Mouse (Mus musculus) forebrain, embryonic 14.5 days (tissue): Measurements from ENCODE around the gene Clk3. TPM values are rescaled to one million over a fixed set of nuclear protein-coding genes. Genes with fewer than 3 reads are reported as not detected.
"Not testable (repeated sequence)": the region's sequence is repeated elsewhere in the genome, so short reads cannot be mapped to it uniquely, and the experiment has no call there.

Source experiments
- ATAC-seq: fragments of 200-750 bp; cut with Nextera tagmentation; 2 replicates; pipeline ENCODE4 v1.8.0; 2017; ENCODE audit warnings: mild to moderate bottlenecking, moderate library complexity
- DNase-seq: peaks from one replicate; pipeline ENCODE4 v3.0.0-alpha.2; 2015; ENCODE audit warnings: low spot score
- H3K27ac ChIP-seq: fragments of 300-500 bp; sonication (generic); 2 replicates; pipeline ENCODE4 v1.5.1; 2014; ENCODE audit warnings: low read depth, mild to moderate bottlenecking, control low read depth, low read length, moderate library complexity
- H3K27me3 ChIP-seq: fragments of 300-500 bp; sonication (generic); replicated peaks from 2 replicates; pipeline ENCODE4 v1.6.1; 2014; ENCODE audit warnings: low read length, control low read depth, mixed read lengths; ENCODE audit not compliant: control insufficient read depth, insufficient read depth
- H3K36me3 ChIP-seq: fragments of 300-500 bp; sonication (generic); 2 replicates; pipeline ENCODE4 v1.6.1; 2014; ENCODE audit warnings: low read length, control low read depth; ENCODE audit not compliant: control insufficient read depth, insufficient read depth
- H3K4me1 ChIP-seq: fragments of 300-500 bp; sonication (generic); 2 replicates; pipeline ENCODE4 v1.6.1; 2014; ENCODE audit warnings: antibody characterized with exemption, low read length, control low read depth; ENCODE audit not compliant: control insufficient read depth, insufficient read depth
- H3K4me2 ChIP-seq: fragments of 300-500 bp; sonication (generic); 2 replicates; pipeline ENCODE4 v1.6.1; 2014; ENCODE audit warnings: mild to moderate bottlenecking, control low read depth, low read length
- H3K4me3 ChIP-seq: fragments of 300-500 bp; sonication (generic); 2 replicates; pipeline ENCODE4 v1.5.1; 2014; ENCODE audit warnings: low read depth, low read length, control low read depth
- H3K9ac ChIP-seq: fragments of 300-500 bp; sonication (generic); 2 replicates; pipeline ENCODE4 v1.6.1; 2014; ENCODE audit warnings: mild to moderate bottlenecking, low read length, control low read depth, moderate library complexity
- H3K9me3 ChIP-seq: fragments of 300-500 bp; sonication (generic); replicated peaks from 2 replicates; pipeline ENCODE4 v1.6.1; 2016; ENCODE audit warnings: low read length, control low read depth, mixed read lengths; ENCODE audit not compliant: control insufficient read depth
- WGBS: fragments of 180-500 bp; shearing (Covaris S2); extraction: QIAGEN DNeasy Blood & Tissue Kit; methylation state at CpG from one replicate; pipeline ENCODE4 v1.1.7; 2014; 5-methylcytosine and 5-hydroxymethylcytosine counted together
- polyA plus RNA-seq: library from polyadenylated mRNA; unstranded; fragments of >200 nt; fragmentation: Nextera tagmentation; extraction: Ambion mirVana; gene quantifications from 2 replicates; pipeline ENCODE4 v1.2.1, GENCODE M21; 2014

Clk3 gene
- polyA plus RNA-seq, 1 experiment from 2014 or later = 94.9 TPM

DNA sequence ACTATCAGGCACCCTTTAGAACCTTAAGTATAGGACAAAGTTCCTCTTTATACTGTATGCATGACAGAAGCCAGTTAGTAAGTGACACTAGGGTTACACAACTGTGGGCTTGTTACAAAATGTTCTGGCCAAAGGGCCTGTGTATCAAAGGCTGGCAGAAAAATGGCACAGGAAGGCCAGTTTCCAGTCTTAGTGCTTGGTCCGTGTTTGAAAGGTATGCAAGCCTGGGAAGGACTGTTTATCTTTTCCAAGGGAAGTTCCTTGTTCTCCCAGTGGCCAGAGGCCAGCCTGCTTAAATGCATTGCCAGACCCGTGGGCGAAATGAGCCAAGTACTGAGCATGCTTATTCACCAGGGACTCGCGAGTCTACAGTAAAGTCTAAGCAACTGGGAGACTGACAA, 42.3 kb downstream of the Clk3 start:
- no peak for ATAC-seq
- Histone ChIP-seq H3K4me2 (no peak overlapping the region), H3K36me3 (peaks cover 50% of the 10 kb centered on the region), H3K9ac (no peak overlapping the region), H3K27ac (no peak overlapping the region), H3K27me3 (no peaks in the 10 kb centered on the region), H3K4me3 (no peak overlapping the region), H3K9me3 (no peaks in the 10 kb centered on the region), H3K4me1 (no peaks in the 10 kb centered on the region)
- WGBS = 81% methylated on average over 5 of the region's 5 CpGs
- peak; percentile 16 for DNase-seq

DNA sequence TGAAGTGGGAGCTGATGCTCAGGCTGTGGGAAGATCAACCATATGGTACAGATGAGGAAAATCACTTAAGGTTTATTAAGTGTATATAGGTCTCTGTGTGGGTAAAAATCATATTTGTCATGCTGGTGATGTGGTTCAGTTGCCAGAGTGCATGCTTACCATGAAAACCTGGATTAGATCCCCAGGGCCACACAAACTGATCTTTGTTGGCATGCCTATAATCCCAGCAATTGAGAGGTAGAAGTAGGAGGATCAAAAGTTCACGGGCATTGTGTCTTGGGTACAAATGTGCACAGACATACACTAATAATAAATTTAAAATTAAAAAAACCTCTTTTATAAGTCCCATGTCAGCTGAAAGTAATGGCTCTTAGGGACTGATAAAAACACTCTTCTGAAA, 43.3 kb downstream of the Clk3 start:
- no peak overlapping the region for H3K9ac ChIP-seq
- H3K36me3 ChIP-seq = peaks cover 50% of the 10 kb centered on the region
- no peaks in the 10 kb centered on the region for H3K9me3 ChIP-seq
- H3K4me1 ChIP-seq = no peaks in the 10 kb centered on the region
- no peaks in the 10 kb centered on the region for H3K27me3 ChIP-seq
- H3K4me2 ChIP-seq = no peak overlapping the region
- DNase-seq = no peak
- WGBS = 86% methylated on average over 1 of the region's 1 CpGs
- ATAC-seq = no peak
- no peak overlapping the region for H3K4me3 ChIP-seq
- H3K27ac ChIP-seq = no peak overlapping the region

DNA sequence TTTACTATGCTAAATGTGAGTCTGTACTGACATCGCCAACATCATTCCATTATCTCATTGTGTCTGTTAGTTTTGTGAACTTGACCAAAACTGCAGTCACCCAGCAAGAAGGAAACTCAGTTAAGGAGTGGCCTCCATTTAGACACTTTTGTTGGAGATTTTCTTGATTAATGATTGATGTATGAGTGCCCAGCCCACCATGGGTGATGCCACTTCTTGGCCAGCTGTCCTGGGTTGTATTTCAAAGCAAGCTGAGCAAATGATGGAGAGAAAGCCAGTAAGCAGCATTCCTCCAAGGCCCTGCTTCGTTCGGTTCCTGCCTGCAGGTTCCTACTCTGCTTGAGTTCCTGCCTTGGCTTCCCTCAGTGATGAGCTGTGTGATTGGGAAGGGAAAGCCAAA, 44.9 kb downstream of the Clk3 start:
- Histone ChIP-seq H3K36me3 (peaks cover 54% of the 10 kb centered on the region), H3K4me3 (no peak overlapping the region), H3K27ac (no peak overlapping the region), H3K4me1 (no peaks in the 10 kb centered on the region), H3K9ac (no peak overlapping the region), H3K27me3 (no peaks in the 10 kb centered on the region), H3K9me3 (no peaks in the 10 kb centered on the region), H3K4me2 (no peak overlapping the region)
- no peak for ATAC-seq
- no peak for DNase-seq
- WGBS = over 99% methylated on average over 3 of the region's 3 CpGs

DNA sequence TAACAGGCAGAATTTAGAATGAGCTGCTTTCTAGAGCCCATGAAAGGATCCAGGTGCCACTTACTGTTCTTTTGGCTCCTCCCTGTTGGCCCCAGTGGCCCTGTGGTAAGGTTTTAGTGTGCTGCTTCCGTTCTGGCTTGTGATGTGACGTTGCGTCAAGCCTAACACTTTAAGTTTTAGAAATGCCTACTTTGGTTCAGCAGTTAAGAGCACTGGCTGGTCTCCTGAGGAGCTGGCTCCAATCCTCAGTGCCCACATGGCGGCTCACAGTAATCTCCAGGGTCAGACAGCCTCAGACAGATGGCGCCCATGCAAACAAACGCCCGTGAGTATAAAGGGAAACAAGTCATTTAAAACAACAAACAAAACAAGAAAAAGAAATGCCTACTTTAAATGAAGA, 47.3 kb downstream of the Clk3 start:
- Histone ChIP-seq H3K4me3 (no peak overlapping the region), H3K27ac (no peak overlapping the region), H3K36me3 (peaks cover 66% of the 10 kb centered on the region), H3K4me2 (no peak overlapping the region), H3K9me3 (no peaks in the 10 kb centered on the region), H3K9ac (no peak overlapping the region), H3K27me3 (no peaks in the 10 kb centered on the region), H3K4me1 (no peaks in the 10 kb centered on the region)
- ATAC-seq = no peak
- 77% methylated on average over 7 of the region's 7 CpGs for WGBS
- no peak for DNase-seq

DNA sequence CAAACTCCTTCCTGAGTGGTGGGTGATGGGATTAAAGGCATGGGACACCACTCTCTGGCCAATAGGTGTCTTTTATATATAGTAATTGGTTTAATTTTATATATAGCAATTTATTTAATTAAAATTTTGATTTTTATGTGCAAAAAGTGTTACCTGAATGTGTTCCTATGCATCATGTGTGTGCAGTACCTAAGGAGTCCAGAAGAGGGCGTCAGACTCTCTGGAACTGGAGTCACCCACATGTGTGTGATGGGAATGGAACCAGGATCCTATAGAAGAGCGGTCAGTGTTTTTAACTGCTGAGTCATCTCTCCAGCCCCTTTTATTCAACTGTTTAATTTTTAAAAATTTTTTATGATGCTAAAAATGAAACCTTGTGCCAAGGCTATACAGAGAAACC, 53.5 kb downstream of the Clk3 start:
- H3K4me1 ChIP-seq = peaks cover 8% of the 10 kb centered on the region
- no peak overlapping the region for H3K4me3 ChIP-seq
- WGBS = 86% methylated on average over 2 of the region's 2 CpGs
- no peaks in the 10 kb centered on the region for H3K27me3 ChIP-seq
- DNase-seq (no peak), ATAC-seq (no peak)
- no peaks in the 10 kb centered on the region for H3K9me3 ChIP-seq
- H3K9ac ChIP-seq = no peak overlapping the region
- H3K36me3 ChIP-seq = peaks cover 40% of the 10 kb centered on the region
- no peak overlapping the region for H3K27ac ChIP-seq
- H3K4me2 ChIP-seq = no peak overlapping the region

DNA sequence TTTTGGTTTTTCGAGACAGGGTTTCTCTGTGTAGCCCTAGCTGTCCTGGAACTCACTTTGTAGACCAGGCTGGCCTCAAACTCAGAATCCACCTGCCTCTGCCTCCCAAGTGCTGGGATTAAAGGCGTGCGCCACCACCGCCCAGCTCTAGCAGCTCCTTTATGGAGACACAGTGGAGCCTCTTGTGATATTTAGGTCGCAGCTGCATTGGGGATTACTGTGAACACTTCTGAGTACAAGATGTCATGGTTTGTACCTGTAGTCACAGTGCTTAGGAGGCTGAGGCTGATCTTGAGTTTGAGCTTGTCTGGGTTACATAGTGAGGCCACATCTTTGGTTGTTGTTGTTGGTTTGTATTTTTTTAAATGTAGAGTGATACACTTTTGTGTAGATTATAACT, 55.4 kb downstream of the Clk3 start:
- H3K4me2 ChIP-seq, H3K27ac ChIP-seq, H3K27me3 ChIP-seq, H3K9me3 ChIP-seq, H3K4me3 ChIP-seq, H3K4me1 ChIP-seq, DNase-seq, ATAC-seq, H3K9ac ChIP-seq: not testable (repeated sequence)
- H3K36me3 ChIP-seq = peaks cover 24% of the 10 kb centered on the region
- WGBS = 98% methylated on average over 5 of the region's 5 CpGs

DNA sequence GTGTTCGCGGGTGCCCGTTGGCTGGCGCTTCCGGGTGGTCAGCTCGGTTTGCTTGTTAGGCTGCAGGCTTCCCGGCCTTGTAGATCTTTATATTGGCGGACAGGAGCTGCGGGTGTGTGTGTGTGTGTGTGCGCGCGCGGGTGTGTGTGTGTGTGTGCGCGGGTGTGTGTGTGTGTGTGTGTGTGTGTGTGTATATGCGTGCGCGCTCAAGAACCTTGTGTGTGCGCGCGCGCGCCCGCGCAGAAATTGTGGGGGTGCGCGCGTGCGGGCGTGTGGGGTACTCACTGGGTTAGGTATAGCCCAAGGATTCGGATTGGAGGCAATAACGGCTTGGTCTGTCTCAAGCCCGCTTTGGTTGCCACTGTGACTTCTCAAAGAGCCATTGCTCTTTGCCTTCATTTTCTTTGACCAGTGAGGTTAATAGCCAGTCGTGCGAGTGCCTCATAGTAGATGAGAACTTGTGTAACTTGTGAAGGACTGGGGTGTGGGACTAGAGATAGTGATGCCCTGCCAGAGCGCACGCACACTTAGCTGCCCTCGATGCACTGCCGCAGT, 56.9 kb downstream of the Clk3 start:
- ATAC-seq (peak; percentile 79), DNase-seq (peak; percentile 51)
- peaks cover 8% of the 10 kb centered on the region for H3K4me1 ChIP-seq
- peak overlapping the region; percentile 83 for H3K4me2 ChIP-seq
- peak overlapping the region; percentile 84 for H3K4me3 ChIP-seq
- H3K27ac ChIP-seq = peak overlapping the region; percentile 74
- H3K36me3 ChIP-seq = peaks cover 12% of the 10 kb centered on the region; the same call in 1 of the 2 replicates
- peak overlapping the region; percentile 85 for H3K9ac ChIP-seq
- 4% methylated on average over 38 of the region's 39 CpGs for WGBS
- H3K27me3 ChIP-seq = no peaks in the 10 kb centered on the region
- no peaks in the 10 kb centered on the region for H3K9me3 ChIP-seq

DNA sequence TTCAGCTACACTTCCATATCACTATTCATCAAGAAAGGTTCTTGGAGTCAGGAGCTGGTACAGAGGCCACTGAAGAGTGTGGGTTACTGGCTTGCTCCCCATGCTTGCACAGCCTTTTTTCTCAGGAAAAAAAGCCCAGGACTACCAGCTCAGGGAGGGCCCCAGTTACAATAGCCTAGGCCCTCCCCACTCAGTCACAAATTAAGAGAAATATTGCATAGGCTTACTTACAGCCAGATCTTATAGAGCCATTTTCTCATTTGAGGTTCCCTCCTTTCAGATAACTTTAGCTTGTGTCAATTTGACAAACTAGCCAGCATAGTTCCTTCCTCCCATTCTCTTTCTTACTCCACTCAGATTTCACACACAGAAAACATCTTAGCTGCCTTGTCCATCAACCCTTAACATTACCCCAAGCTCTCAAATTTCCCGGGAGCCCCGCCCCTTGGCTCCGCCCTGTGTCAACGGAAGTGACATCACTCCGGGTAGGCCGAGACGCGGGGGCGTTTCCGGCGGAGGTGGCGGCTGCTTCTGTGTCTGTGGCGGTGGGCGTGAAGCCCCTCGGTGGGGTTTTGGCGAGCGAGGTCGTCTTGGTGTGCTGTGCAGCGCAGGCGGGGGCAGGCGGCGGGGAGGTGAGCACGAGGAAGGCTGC, 57.5 kb downstream of the Clk3 start, which contains the start of gene Edc3:
Gene Edc3 (plus strand): TSS at position 473 of the 652 bp plus-strand sequence.
- under 1% methylated on average over 23 of the region's 23 CpGs for WGBS
- peak within 1 kb of the TSS; percentile 74 for H3K27ac ChIP-seq
- peaks cover 7% of the 10 kb centered on the region; the same call in 1 of the 2 replicates for H3K36me3 ChIP-seq

DNA sequence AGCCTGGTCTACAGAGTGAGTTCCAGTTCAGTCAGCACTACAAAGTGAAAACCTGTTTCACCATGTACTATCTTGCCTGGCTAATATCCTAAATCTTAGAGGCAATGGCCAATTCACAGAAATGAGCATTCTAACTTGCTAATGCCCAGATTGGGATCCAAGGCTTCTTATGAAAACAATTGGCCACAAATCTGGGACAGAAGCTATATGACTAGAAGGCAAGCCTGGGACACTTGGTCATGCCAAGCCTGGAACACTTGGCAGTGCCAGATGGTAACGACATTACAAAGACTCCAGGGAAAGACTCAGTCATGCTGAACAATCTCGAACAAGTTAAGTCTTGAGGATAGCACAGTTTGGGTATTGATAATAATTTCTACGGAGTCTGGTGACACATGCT, 59.2 kb downstream of the Clk3 start:
- WGBS = 81% methylated on average over 3 of the region's 3 CpGs
- peaks cover 8% of the 10 kb centered on the region for H3K4me1 ChIP-seq
- DNase-seq = no peak
- no peaks in the 10 kb centered on the region for H3K27me3 ChIP-seq
- 0 out of 2 replicates have a peak, but pooled peaks cover 2% of the 10 kb centered on the region for H3K36me3 ChIP-seq
- no peak overlapping the region for H3K4me2 ChIP-seq
- no peak overlapping the region for H3K4me3 ChIP-seq
- no peak overlapping the region for H3K9ac ChIP-seq
- no peak for ATAC-seq
- H3K27ac ChIP-seq = no peak overlapping the region
- H3K9me3 ChIP-seq = no peaks in the 10 kb centered on the region

More for the DNA sequence above, 57.5 kb downstream of the Clk3 start, which contains the start of gene Edc3:
- ATAC-seq (peak; percentile 97), DNase-seq (peak; percentile 92)
- H3K4me3 ChIP-seq = peak within 1 kb of the TSS; percentile 84
- no peaks in the 10 kb centered on the region for H3K9me3 ChIP-seq
- H3K27me3 ChIP-seq = no peaks in the 10 kb centered on the region
- peaks cover 8% of the 10 kb centered on the region for H3K4me1 ChIP-seq
- peak within 1 kb of the TSS; percentile 83 for H3K4me2 ChIP-seq
- peak within 1 kb of the TSS; percentile 85 for H3K9ac ChIP-seq
